Mouse (Mus musculus) left cerebral cortex, postnatal 4 days (tissue): Measurements from ENCODE around the gene Mpdz. TPM values are rescaled to one million over a fixed set of nuclear protein-coding genes. Genes with fewer than 3 reads are reported as not detected.

ENCODE experiments used
- DNase-seq: peaks from one replicate; pipeline ENCODE4 v3.0.0-alpha.2; 2022
- intact Hi-C: fragments of 180-260 bp; cut with DNase I; formaldehyde crosslinking; loops from one replicate; pipeline ENCODE4 v1.15.1; 2025
- total RNA-seq, 2 experiments: library from RNA; stranded (reverse); gene quantifications; 2 replicates each; pipeline ENCODE4 v1.2.3; 2021

Gene Mpdz
- 10 to 100 TPM; 40.0 to 45.3 TPM for total RNA-seq

GRCm38 (mm10) chr4:81442078-81442981 is at the start of gene Mpdz:
TSS of gene Mpdz (minus strand) at chr4:81442815.
- intact Hi-C loops = no loop called here
- peak; percentile 74 for DNase-seq

GRCm38 (mm10) chr4:81490556-81490955 is 47.9 kb upstream of the Mpdz start:
- intact Hi-C loops = loop anchor here (10.0 kb wide), 1 partner anchor 1114 kb away; no protein-coding TSS in a partner anchor
- no peak for DNase-seq

- DNase-seq = no peak
These were observed 42.0 kb upstream of the Mpdz start for GRCm38 (mm10) chr4:81484603-81485002.

GRCm38 (mm10) chr4:81483887-81484602 is 41.4 kb upstream of the Mpdz start:
- no peak for DNase-seq
- intact Hi-C loops = no loop called here

More at GRCm38 (mm10) chr4:81484603-81485002, 42.0 kb upstream of the Mpdz start:
- intact Hi-C loops = no loop called here

GRCm38 (mm10) chr4:81483159-81483558 is 40.5 kb upstream of the Mpdz start:
- intact Hi-C loops = no loop called here
- no peak for DNase-seq

GRCm38 (mm10) chr4:81466821-81467220 is 24.2 kb upstream of the Mpdz start:
- intact Hi-C loops = no loop called here
- no peak for DNase-seq

GRCm38 (mm10) chr4:81465172-81465571 is 22.6 kb upstream of the Mpdz start:
- no peak for DNase-seq
- intact Hi-C loops = no loop called here

GRCm38 (mm10) chr4:81462253-81462652 is 19.6 kb upstream of the Mpdz start:
- intact Hi-C loops = no loop called here

GRCm38 (mm10) chr4:81458921-81459320 is 16.3 kb upstream of the Mpdz start:
- no peak for DNase-seq
- intact Hi-C loops = no loop called here

More at GRCm38 (mm10) chr4:81462253-81462652, 19.6 kb upstream of the Mpdz start:
- no peak for DNase-seq

GRCm38 (mm10) chr4:81453806-81454205 is 11.2 kb upstream of the Mpdz start:
- no peak for DNase-seq
- intact Hi-C loops = no loop called here

- intact Hi-C loops = no loop called here
- no peak for DNase-seq
These were observed 9.6 kb upstream of the Mpdz start for GRCm38 (mm10) chr4:81452183-81452582.

- intact Hi-C loops = no loop called here
- no peak for DNase-seq
These were observed 6.8 kb upstream of the Mpdz start for GRCm38 (mm10) chr4:81449413-81449812.

- no peak for DNase-seq
- intact Hi-C loops = no loop called here
These were observed 951 bp upstream of the Mpdz start for GRCm38 (mm10) chr4:81443566-81443965.

GRCm38 (mm10) chr4:81433961-81434360 is 8.7 kb downstream of the Mpdz start:
- DNase-seq = no peak
- intact Hi-C loops = no loop called here

GRCm38 (mm10) chr4:81430826-81431225 is 11.8 kb downstream of the Mpdz start:
- no peak for DNase-seq
- intact Hi-C loops = no loop called here

- intact Hi-C loops = no loop called here
- DNase-seq = peak; percentile 4
These were observed 12.5 kb downstream of the Mpdz start for GRCm38 (mm10) chr4:81430105-81430504.

GRCm38 (mm10) chr4:81429670-81430069 is 12.9 kb downstream of the Mpdz start:
- intact Hi-C loops = no loop called here
- no peak for DNase-seq

GRCm38 (mm10) chr4:81423556-81423955 is 19.1 kb downstream of the Mpdz start:
- no peak for DNase-seq
- intact Hi-C loops = no loop called here

GRCm38 (mm10) chr4:81421621-81422020 is 21.0 kb downstream of the Mpdz start:
- no peak for DNase-seq
- intact Hi-C loops = no loop called here

- no peak for DNase-seq
- intact Hi-C loops = loop anchor here (10.0 kb wide), 1 partner anchor 959 kb away; no protein-coding TSS in a partner anchor
These were observed 27.1 kb downstream of the Mpdz start for GRCm38 (mm10) chr4:81415324-81416026.
